Mouse (Mus musculus) CH12.LX (cell line): Measurements from ENCODE around the gene Ank2. TPM values are rescaled to one million over a fixed set of nuclear protein-coding genes. Genes with fewer than 3 reads are reported as not detected.

Source experiments
- DNase-seq: peaks from one replicate; pipeline ENCODE4 v3.0.0-alpha.2; 2013; ENCODE audit errors: extremely low read depth
- H3K27ac ChIP-seq: 2 replicates; pipeline ENCODE4 v1.5.1; 2012; ENCODE audit warnings: low read depth, mild to moderate bottlenecking, control low read depth, moderate library complexity; ENCODE audit not compliant: insufficient read depth
- H3K27me3 ChIP-seq: replicated peaks from 2 replicates; pipeline ENCODE3; 2012; ENCODE audit warnings: inconsistent platforms
- H3K36me3 ChIP-seq, 2 experiments: replicated peaks in 1 of 2; 2 replicates each; pipeline versions ENCODE3 to v1.6.1; 2012; ENCODE audit warnings: inconsistent platforms in 1 of 2, low read length in 1 of 2, mild to moderate bottlenecking in 1 of 2, mixed read lengths in 1 of 2, moderate library complexity in 1 of 2; ENCODE audit not compliant: control insufficient read depth in 1 of 2, insufficient read depth in 1 of 2
- H3K4me1 ChIP-seq, 2 experiments: 2 replicates each; pipeline ENCODE4 v1.6.1; 2012; ENCODE audit warnings: inconsistent platforms in 1 of 2, moderate library complexity in 1 of 2; ENCODE audit not compliant: insufficient read depth in 2 of 2, control insufficient read depth in 1 of 2
- H3K4me2 ChIP-seq: 2 replicates; pipeline ENCODE4 v1.6.1; 2012; ENCODE audit warnings: low read depth, mild to moderate bottlenecking, control low read depth; ENCODE audit not compliant: poor library complexity, insufficient read depth, severe bottlenecking
- H3K4me3 ChIP-seq, 3 experiments: fragments of 150-350 bp in 1 of 3; sonication (generic) in 1 of 3; replicated peaks in 1 of 3; 2 replicates each; pipeline versions ENCODE3 to v1.5.1; 2011 to 2012; ENCODE audit warnings: low read depth in 2 of 3, low read length in 2 of 3, mild to moderate bottlenecking in 2 of 3, moderate library complexity in 2 of 3, control low read depth in 1 of 3, improper control_type of control experiment in 1 of 3, inconsistent platforms in 1 of 3, mixed read lengths in 1 of 3; ENCODE audit not compliant: poor library complexity in 1 of 3
- H3K79me2 ChIP-seq: replicated peaks from 2 replicates; pipeline ENCODE4 v1.6.1; 2012; ENCODE audit warnings: mild to moderate bottlenecking, moderate library complexity; ENCODE audit not compliant: control insufficient read depth, poor library complexity, insufficient read depth, severe bottlenecking; ENCODE audit errors: extremely low read depth
- H3K9ac ChIP-seq: 2 replicates; pipeline ENCODE4 v1.6.1; 2012; ENCODE audit warnings: low read depth, mild to moderate bottlenecking, control low read depth, moderate library complexity; ENCODE audit not compliant: insufficient read depth
- H3K9me3 ChIP-seq: replicated peaks from 2 replicates; pipeline ENCODE3; 2012; ENCODE audit warnings: low read length, inconsistent platforms, mixed read lengths
- BHLHE40 ChIP-seq: IDR thresholded peaks from 2 replicates; pipeline ENCODE4 v1.6.1; 2011; ENCODE audit warnings: mild to moderate bottlenecking, low read depth, low read length, improper control_type of control experiment
- CHD1 ChIP-seq: IDR thresholded peaks from 2 replicates; pipeline ENCODE4 v1.6.1; 2012; ENCODE audit warnings: low read depth, low read length, improper control_type of control experiment, inconsistent platforms
- CHD2 ChIP-seq: IDR thresholded peaks from 2 replicates; pipeline ENCODE4 v1.6.1; 2011; ENCODE audit warnings: low read length, improper control_type of control experiment
- CTCF ChIP-seq, 2 experiments: IDR thresholded peaks in 1 of 2; conservative IDR thresholded peaks in 1 of 2; 2 replicates each; pipeline ENCODE4 v1.5.1; 2011 to 2012; ENCODE audit warnings: low read depth in 2 of 2, low read length in 2 of 2, improper control_type of control experiment in 1 of 2, inconsistent platforms in 1 of 2, mild to moderate bottlenecking in 1 of 2, moderate library complexity in 1 of 2
- E2F4 ChIP-seq: IDR thresholded peaks from 2 replicates; pipeline ENCODE4 v1.6.1; 2011; ENCODE audit warnings: low read depth, low read length, improper control_type of control experiment; ENCODE audit not compliant: insufficient replicate concordance
- ELF1 ChIP-seq: IDR thresholded peaks from 2 replicates; pipeline ENCODE4 v1.6.1; 2014; ENCODE audit warnings: low read depth, mild to moderate bottlenecking, inconsistent platforms, low read length, improper control_type of control experiment
- EP300 ChIP-seq: IDR thresholded peaks from 2 replicates; pipeline ENCODE4 v1.6.1; 2011; ENCODE audit warnings: low read length, improper control_type of control experiment
- GABPA ChIP-seq: IDR thresholded peaks from 2 replicates; pipeline ENCODE4 v1.6.1; 2012; ENCODE audit warnings: low read depth, low read length, improper control_type of control experiment, inconsistent platforms; ENCODE audit not compliant: insufficient replicate concordance
- HCFC1 ChIP-seq: IDR thresholded peaks from 2 replicates; pipeline ENCODE4 v1.6.1; 2012; ENCODE audit warnings: low read depth, mild to moderate bottlenecking, inconsistent platforms, low read length, improper control_type of control experiment
- JUN ChIP-seq: IDR thresholded peaks from 2 replicates; pipeline ENCODE4 v1.6.1; 2011; ENCODE audit warnings: low read depth, mild to moderate bottlenecking, low read length, improper control_type of control experiment, moderate library complexity; ENCODE audit not compliant: insufficient read depth
- JUND ChIP-seq: conservative IDR thresholded peaks from 2 replicates; pipeline ENCODE4 v1.6.1; 2011; ENCODE audit warnings: low read depth, low read length, improper control_type of control experiment
- KAT2A ChIP-seq: IDR thresholded peaks from 2 replicates; pipeline ENCODE4 v1.6.1; 2012; ENCODE audit warnings: low read length, improper control_type of control experiment, inconsistent platforms; ENCODE audit not compliant: insufficient replicate concordance
- MAX ChIP-seq: IDR thresholded peaks from 2 replicates; pipeline ENCODE4 v1.6.1; 2011; ENCODE audit warnings: low read length, improper control_type of control experiment
- MAZ ChIP-seq: IDR thresholded peaks from 2 replicates; pipeline ENCODE4 v1.6.1; 2012; ENCODE audit warnings: low read depth, mild to moderate bottlenecking, inconsistent platforms, low read length, improper control_type of control experiment, moderate library complexity
- MEF2A ChIP-seq: IDR thresholded peaks from 2 replicates; pipeline ENCODE4 v1.6.1; 2014; ENCODE audit warnings: low read depth, mild to moderate bottlenecking, inconsistent platforms, low read length, improper control_type of control experiment, borderline replicate concordance
- MXI1 ChIP-seq: IDR thresholded peaks from 2 replicates; pipeline ENCODE4 v1.6.1; 2011; ENCODE audit warnings: mild to moderate bottlenecking, low read depth, low read length, improper control_type of control experiment
- MYC ChIP-seq: IDR thresholded peaks from 2 replicates; pipeline ENCODE4 v1.6.1; 2011; ENCODE audit warnings: low read depth, mild to moderate bottlenecking, improper control_type of control experiment, low read length
- NELFE ChIP-seq: IDR thresholded peaks from 2 replicates; pipeline ENCODE4 v1.6.1; 2011; ENCODE audit warnings: low read depth, low read length, improper control_type of control experiment
- PAX5 ChIP-seq: IDR thresholded peaks from 2 replicates; pipeline ENCODE4 v1.6.1; 2012; ENCODE audit warnings: low read length, inconsistent platforms, mixed read lengths
- POLR2A ChIP-seq: IDR thresholded peaks from 2 replicates; pipeline ENCODE4 v1.6.1; 2011; ENCODE audit warnings: low read depth, mild to moderate bottlenecking, improper control_type of control experiment, low read length
- POLR2AphosphoS2 ChIP-seq: IDR thresholded peaks from 2 replicates; pipeline ENCODE4 v1.6.1; 2011; ENCODE audit warnings: low read depth, low read length, improper control_type of control experiment
- RAD21 ChIP-seq: IDR thresholded peaks from 2 replicates; pipeline ENCODE4 v1.6.1; 2011; ENCODE audit warnings: low read depth, mild to moderate bottlenecking, low read length, improper control_type of control experiment, moderate library complexity
- RCOR1 ChIP-seq: conservative IDR thresholded peaks from 2 replicates; pipeline ENCODE4 v1.6.1; 2012; ENCODE audit warnings: low read depth, mild to moderate bottlenecking, inconsistent platforms, low read length, improper control_type of control experiment
- SIN3A ChIP-seq: IDR thresholded peaks from 2 replicates; pipeline ENCODE4 v1.6.1; 2012; ENCODE audit warnings: low read length, improper control_type of control experiment, inconsistent platforms
- SMC3 ChIP-seq: IDR thresholded peaks from 2 replicates; pipeline ENCODE4 v1.6.1; 2011; ENCODE audit warnings: low read depth, low read length, improper control_type of control experiment
- TBP ChIP-seq: conservative IDR thresholded peaks from 2 replicates; pipeline ENCODE4 v1.6.1; 2011; ENCODE audit warnings: low read depth, low read length, improper control_type of control experiment
- TCF12 ChIP-seq: IDR thresholded peaks from 2 replicates; pipeline ENCODE4 v1.6.1; 2014; ENCODE audit warnings: low read depth, mild to moderate bottlenecking, inconsistent platforms, low read length, improper control_type of control experiment
- UBTF ChIP-seq: IDR thresholded peaks from 2 replicates; pipeline ENCODE4 v1.6.1; 2012; ENCODE audit warnings: low read depth, mild to moderate bottlenecking, inconsistent platforms, low read length, improper control_type of control experiment, moderate library complexity
- USF1 ChIP-seq: IDR thresholded peaks from 2 replicates; pipeline ENCODE4 v1.6.1; 2014; ENCODE audit warnings: low read depth, mild to moderate bottlenecking, inconsistent platforms, low read length, improper control_type of control experiment
- USF2 ChIP-seq: conservative IDR thresholded peaks from 2 replicates; pipeline ENCODE4 v1.6.1; 2011; ENCODE audit warnings: low read depth, low read length, improper control_type of control experiment
- ZC3H11A ChIP-seq: IDR thresholded peaks from 2 replicates; pipeline ENCODE4 v1.6.1; 2012; ENCODE audit warnings: low read depth, mild to moderate bottlenecking, inconsistent platforms, low read length, improper control_type of control experiment
- ZMIZ1 ChIP-seq: IDR thresholded peaks from 2 replicates; pipeline ENCODE4 v1.6.1; 2012; ENCODE audit warnings: low read depth, mild to moderate bottlenecking, inconsistent platforms, low read length, improper control_type of control experiment
- ZNF384 ChIP-seq: IDR thresholded peaks from 2 replicates; pipeline ENCODE4 v1.6.1; 2012; ENCODE audit warnings: low read depth, low read length, improper control_type of control experiment, inconsistent platforms
- dilution Hi-C: fragments of 300-500 bp; cut with MboI; formaldehyde crosslinking; loops from 2 replicates; pipeline ENCODE4 v1.14.3; 2020; ENCODE audit warnings: low sequenced_read_pairs; ENCODE audit not compliant: extremely low pct_unique_long_range_greater_than_20kb, extremely low pct_ligation_motif_present
- in situ Hi-C: fragments of 300-500 bp; cut with MboI; formaldehyde crosslinking; loops from 3 replicates; pipeline ENCODE4 v1.14.3; 2019; ENCODE audit warnings: low sequenced_read_pairs, low pct_ligation_motif_present, low pct_unique_long_range_greater_than_20kb, mixed read lengths
- polyA plus RNA-seq: library from polyadenylated mRNA; unstranded; fragments of >175 nt; gene quantifications from 2 replicates; pipeline ENCODE4 v1.2.1, GENCODE M21; 2012; ENCODE audit warnings: low read depth; ENCODE audit not compliant: insufficient read length
- total RNA-seq, 2 experiments: library from RNA; depleted of rRNA; stranded (reverse); fragments of 300-350 nt in 1 of 2; fragments of >200 nt in 1 of 2; gene quantifications; 2 replicates each; pipeline ENCODE4 v1.2.3; 2012 to 2014

Gene Ank2
- total and polyA plus RNA-seq, 3 experiments, result 3.9 to 20.9 (median 12.2) TPM

DNA sequence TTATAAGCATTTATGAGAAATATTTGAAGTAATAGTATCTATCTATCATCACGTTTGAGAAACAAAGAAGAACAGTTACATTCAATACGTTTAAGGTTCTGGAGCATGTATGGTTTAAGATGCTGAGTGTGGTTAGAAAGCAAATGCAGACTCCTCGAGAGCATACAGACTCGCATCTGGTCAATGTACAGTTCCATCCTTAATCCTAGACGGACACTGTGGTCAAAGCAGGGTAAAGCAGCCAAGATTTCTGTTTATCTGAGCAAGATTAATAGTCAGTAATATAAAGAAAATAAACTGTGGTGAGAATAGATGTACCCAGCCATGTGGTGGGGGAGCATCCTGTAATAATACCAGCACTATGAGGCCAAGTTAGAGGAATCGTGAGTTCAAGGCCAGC lies 223.2 kb downstream of the Ank2 start:
- no peak for TF ChIP-seq MYC
- TF ChIP-seq MAX, result no peak
- no peak for TF ChIP-seq TBP
- TF ChIP-seq SIN3A, result no peak
- no peak for TF ChIP-seq USF1
- no peak for TF ChIP-seq UBTF
- no peak for TF ChIP-seq JUN
- TF ChIP-seq NELFE, result no peak
- no peak for TF ChIP-seq POLR2AphosphoS2
- no peak for TF ChIP-seq USF2
- no peak for TF ChIP-seq SMC3
- TF ChIP-seq TCF12, result no peak
- TF ChIP-seq ZNF384, result no peak
- TF ChIP-seq KAT2A, result no peak
- TF ChIP-seq ELF1, result no peak
- TF ChIP-seq ZMIZ1, result no peak
- TF ChIP-seq HCFC1, result no peak
- no peak for TF ChIP-seq RAD21
- TF ChIP-seq CHD2, result no peak
- H3K9ac ChIP-seq, result no peak overlapping the region
- in situ Hi-C loops (no loop called here), dilution Hi-C loops (no loop called here)
- no peaks in the 10 kb centered on the region for H3K9me3 ChIP-seq
- no peak overlapping the region for H3K27ac ChIP-seq
- H3K4me3 ChIP-seq, result no peak overlapping the region
- H3K4me2 ChIP-seq, result no peak overlapping the region
- DNase-seq, result no peak
- H3K79me2 ChIP-seq, result no peaks in the 10 kb centered on the region
- H3K36me3 ChIP-seq, result no peaks in the 10 kb centered on the region
- H3K27me3 ChIP-seq, result no peaks in the 10 kb centered on the region
- peaks cover 0 to 7% of the 10 kb centered on the region in 2 experiments; a peak in 2 of 4 replicates for H3K4me1 ChIP-seq

DNA sequence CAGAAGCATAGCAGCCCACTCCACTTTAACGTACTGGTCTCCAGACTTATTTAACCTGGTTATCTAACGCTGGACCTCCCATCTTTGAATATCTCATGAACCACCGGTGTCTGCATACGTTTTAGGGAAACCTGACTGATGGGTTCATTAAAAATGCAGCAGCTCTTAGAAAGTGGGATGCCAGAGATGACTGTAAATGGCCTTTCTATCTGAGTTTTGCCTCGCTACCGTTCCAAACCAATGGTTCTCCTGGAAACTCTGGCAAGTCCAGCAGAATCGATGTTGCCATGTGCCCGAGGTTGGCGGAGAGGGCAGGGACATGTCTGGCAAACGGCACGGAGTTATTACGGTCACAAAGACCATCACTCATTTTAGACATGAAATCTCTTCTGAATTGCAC lies 226.3 kb downstream of the Ank2 start:
- Histone ChIP-seq H3K36me3 (no peaks in the 10 kb centered on the region), H3K27ac (no peak overlapping the region), H3K27me3 (no peaks in the 10 kb centered on the region), H3K9ac (no peak overlapping the region), H3K4me2 (peak overlapping the region; percentile 16), H3K4me1 (peaks cover 6 to 10% of the 10 kb centered on the region in 2 experiments), H3K9me3 (no peaks in the 10 kb centered on the region), H3K4me3 (no peak overlapping the region), H3K79me2 (no peaks in the 10 kb centered on the region)
- peak; percentile 7 for DNase-seq
- dilution Hi-C loops, result no loop called here
- in situ Hi-C loops, result no loop called here
- TF ChIP-seq ZC3H11A, result no peak
- TF ChIP-seq MYC, result no peak
- TF ChIP-seq POLR2A, result no peak
- TF ChIP-seq PAX5, result no peak
- TF ChIP-seq CHD2, result no peak
- no peak for TF ChIP-seq ZNF384
- TF ChIP-seq ELF1, result no peak
- TF ChIP-seq HCFC1, result no peak
- TF ChIP-seq MEF2A, result no peak
- no peak for TF ChIP-seq RAD21
- TF ChIP-seq CHD1, result no peak
- no peak for TF ChIP-seq MXI1
- TF ChIP-seq EP300, result 0 out of 2 replicates have a peak, but pooled peaks have one; percentile 39
- no peak for TF ChIP-seq SIN3A
- no peak for TF ChIP-seq ZMIZ1
- TF ChIP-seq E2F4, result no peak
- no peak for TF ChIP-seq RCOR1
- no peak for TF ChIP-seq NELFE
- no peak for TF ChIP-seq TCF12
- no peak for TF ChIP-seq USF1
- TF ChIP-seq JUND, result no peak; the same call in 1 of the 2 replicates
- TF ChIP-seq GABPA, result no peak
- no peak for TF ChIP-seq CTCF (conservative IDR thresholded peaks at IDR 0.05 in 1 of 2, IDR thresholded peaks at IDR 0.05 in 1 of 2; ENCODE audit: low read depth in 2 of 2, low read length in 2 of 2)
- no peak for TF ChIP-seq MAZ
- no peak for TF ChIP-seq MAX
- TF ChIP-seq BHLHE40, result peak; percentile 42; the same call in 1 of the 2 replicates
